Mouse (Mus musculus) kidney, postnatal 36 days (tissue): ENCODE data around the gene Tbc1d10a.
A peak's percentile ranks its signal among the peaks of the same experiment; 100 is the strongest.

Experiments
- DNase-seq, 2 experiments: peaks; one replicate each; pipeline ENCODE4 v3.0.0; 2021 to 2022; ENCODE audit warnings: mixed read lengths in 2 of 2

The Tbc1d10a gene

DNA sequence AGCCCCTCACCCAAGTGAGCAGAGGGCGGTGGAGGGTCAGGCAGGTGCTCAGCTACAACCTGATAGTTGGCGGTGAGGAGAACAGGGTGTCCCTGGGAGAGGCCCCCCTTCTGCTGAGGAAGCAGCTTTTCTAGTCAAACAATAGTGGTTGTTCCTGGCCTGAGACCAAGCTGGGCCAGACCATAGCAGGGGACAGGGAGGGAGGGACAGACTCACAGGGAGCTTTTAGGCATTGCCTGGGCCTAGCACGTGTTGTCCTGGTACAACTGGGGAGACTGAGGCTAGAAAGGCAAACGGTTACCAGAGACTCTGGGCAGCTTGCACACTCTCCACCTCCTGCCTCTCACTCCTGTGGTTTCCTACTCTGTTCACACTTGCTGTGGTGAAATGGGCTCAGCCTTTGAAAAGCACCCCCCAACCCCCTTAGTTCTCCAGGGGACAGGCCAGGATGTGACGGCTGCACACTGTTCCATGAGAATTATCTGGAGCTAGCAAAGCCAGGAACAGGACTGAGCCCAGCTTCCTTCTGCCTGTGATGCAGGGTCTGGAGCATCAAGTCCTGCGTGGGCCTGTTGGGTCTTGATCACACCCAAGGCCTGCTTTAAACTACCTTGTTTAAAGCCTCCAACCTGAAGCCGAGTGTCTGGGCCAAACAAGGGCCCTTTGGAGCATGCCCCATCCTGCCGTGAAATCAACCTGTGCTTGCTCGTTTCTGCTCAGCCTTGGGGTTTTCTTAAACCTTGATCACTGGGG lies 29.8 kb downstream of the Tbc1d10a start:
- DNase-seq: peak; percentile 84 to 91

DNA sequence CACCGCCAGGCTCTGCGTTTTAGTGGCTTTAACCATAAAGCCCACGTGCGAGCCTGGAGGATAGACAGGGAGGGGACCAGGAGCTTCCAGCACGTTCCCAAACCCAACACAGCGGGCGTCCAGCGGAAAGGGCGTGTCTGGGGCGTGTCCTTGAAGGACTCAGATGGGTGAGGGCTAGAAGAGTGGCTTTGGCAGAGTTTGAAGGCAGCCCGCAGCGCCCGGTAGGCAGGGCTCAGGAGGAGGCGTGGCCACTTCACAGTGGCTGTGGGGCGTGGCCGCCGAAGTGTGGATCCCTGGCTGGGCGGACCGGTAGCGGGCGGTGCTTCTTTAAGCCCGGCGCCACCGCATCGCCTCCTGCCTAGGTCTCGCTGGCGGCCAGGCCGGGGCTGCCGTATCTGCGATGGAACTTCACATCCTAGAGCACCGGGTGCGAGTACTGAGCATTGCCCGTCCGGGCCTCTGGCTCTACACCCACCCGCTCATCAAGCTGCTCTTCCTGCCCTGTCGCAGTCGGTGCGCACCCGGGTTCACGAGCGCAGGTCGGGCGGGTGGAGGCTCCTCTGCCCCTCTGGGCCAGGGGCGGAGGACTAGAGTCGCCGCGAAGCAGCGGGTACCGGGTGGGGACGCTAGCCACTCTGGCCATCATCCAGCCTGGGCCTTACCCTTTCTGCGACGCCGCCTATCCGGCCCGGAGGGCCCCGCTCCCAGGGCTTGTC lies 31.5 kb downstream of the Tbc1d10a start, which contains the start of gene Castor1:
Castor1 (plus strand) TSS at position 312 of the 716 bp plus-strand sequence.
- DNase-seq: peak; percentile 98 to 99

DNA sequence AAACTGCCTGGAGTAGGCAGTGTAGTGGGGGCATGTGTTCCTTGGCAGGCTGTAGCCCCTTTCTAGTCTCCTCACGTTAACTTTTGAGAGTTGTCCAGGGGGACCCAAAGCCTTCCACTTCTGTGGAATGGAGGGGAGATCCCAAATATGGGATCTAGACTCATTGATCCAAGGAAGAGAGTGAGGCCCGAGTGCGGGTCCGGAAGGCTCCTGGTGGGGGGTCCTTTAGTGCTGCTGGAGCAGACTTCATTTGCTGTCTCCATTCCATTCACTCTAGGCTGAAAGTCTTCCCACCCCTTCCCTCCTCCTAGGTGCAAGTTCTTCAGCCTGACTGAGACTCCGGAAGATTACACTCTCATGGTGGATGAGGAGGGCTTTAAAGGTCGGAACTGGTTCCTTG lies 32.0 kb downstream of the Tbc1d10a start:
- DNase-seq: no peak

DNA sequence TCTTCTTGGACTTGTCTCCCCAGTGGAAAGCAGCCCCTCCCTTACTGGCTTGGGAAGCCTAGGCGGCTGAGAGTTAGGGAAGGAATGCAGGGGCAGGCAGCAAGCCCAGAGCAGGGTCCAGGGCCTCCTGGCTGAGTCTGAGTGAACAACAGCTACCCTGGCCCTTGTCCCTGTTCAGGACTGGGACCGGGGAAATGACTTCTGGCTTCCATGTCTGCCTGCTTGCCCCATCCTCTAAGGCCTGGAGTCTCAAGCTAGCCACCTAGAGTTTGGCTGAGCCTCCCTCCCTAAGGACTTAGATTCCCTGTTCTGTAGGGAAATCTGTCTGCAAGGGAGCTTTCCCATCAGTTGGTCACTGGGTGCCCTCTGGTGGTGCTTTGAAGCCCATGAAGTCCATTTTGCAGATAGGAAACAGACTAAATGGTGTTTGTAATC lies 32.7 kb downstream of the Tbc1d10a start:
- DNase-seq: peak; percentile 91 to 92

DNA sequence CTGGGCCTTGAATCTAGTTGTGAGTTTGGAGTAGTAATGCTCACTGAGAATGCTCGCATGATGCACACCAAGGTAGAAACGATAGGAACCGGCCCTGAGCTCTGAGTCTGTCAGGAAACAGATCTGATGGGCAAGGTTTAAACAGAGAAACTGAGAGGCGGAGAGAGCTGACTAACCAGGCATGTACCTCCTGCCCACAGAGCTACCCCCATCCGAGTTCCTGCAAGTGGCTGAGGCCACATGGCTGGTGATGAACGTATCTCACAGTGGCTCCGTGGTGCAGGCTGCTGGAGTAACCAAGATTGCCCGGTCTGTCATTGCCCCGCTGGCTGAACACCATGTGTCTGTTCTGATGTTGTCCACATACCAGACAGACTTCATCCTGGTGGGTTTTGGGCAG lies 33.3 kb downstream of the Tbc1d10a start:
- no peak for DNase-seq

DNA sequence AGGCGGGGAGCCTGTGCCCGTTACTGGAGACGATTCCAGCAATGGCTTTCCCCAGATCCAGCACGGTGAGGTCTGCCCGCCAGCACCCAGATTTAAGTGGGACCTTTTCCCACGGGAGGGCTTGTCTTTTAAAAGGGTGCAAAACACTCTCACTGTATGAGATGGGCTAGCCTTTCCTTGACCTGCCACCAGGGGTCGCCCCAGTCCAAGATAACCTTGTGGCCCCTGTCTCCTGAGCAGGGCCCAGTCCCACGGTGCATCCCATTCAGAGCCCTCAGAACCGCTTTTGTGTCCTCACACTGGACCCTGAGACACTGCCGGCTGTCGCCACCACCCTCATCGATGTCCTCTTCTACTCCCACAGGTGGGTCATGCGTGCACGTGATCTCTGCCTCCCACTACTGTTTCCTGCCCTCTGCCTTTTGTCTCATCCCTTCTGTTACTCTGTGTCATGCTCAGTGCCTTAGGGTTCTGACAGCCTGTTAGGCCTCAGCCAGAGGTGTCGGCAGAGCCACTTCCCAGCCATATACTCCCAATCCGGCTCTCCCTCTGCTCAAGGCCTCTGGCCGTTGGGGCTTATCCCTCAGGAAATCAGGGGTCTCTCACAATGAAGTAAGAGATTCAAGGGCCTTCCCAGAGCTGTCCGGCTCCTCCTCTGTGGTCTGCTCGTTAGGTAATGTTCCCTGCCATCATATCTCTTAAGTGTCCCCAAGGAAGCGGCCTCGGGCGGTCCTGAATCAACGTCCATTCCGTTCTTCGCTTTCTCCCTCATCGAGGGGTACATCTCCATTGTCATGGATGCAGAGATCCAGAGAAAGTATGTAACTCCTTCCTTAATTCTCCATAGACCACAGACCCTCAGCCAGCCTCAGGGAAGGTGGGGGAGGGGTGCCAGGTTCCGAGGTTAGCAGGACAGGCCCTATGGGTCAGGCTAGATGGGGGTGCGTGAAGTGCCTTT lies 34.1 kb downstream of the Tbc1d10a start:
- DNase-seq: peak; percentile 75 to 92

DNA sequence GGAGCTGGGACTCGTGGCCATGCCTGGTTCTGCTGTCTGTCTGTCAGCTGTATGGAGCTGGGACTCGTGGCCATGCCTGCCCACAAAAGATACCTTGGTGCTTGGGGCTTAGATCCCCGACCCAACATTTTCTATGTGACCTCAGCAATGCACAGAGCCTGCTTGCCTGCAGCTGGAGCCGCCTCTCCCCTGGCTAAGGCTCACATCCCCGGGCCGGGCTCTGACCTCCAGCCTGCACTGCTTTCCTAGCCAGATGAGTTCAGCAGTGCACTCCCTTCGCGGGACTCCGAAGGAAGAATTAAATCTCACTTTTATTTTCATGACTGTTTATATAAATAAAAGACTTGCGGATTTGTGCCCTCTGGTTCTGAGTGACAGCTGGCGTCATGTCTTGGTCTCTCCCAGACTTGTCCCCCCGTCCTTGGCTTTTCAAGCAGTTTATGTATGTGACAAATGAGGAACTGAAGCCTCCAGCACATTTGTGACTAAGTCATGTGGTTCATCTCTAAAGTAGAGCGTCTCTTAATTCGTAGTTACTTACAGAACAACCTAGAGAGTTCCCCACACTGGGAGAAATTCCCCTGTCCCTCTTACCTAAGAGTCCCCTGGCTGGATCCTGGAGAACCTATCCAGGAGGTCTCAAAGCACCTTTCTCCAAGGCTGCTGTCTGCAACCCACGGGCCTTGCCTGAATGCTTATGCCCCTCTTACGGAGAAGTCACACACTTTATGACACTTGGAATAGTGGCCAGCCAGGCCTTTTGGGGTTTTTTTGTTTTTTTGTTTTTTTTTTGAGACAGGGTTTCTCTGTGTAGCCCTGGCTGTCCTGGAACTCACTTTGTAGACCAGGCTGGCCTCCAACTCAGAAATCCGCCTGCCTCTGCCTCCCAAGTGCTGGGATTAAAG lies 35.7 kb downstream of the Tbc1d10a start:
- no peak for DNase-seq

DNA sequence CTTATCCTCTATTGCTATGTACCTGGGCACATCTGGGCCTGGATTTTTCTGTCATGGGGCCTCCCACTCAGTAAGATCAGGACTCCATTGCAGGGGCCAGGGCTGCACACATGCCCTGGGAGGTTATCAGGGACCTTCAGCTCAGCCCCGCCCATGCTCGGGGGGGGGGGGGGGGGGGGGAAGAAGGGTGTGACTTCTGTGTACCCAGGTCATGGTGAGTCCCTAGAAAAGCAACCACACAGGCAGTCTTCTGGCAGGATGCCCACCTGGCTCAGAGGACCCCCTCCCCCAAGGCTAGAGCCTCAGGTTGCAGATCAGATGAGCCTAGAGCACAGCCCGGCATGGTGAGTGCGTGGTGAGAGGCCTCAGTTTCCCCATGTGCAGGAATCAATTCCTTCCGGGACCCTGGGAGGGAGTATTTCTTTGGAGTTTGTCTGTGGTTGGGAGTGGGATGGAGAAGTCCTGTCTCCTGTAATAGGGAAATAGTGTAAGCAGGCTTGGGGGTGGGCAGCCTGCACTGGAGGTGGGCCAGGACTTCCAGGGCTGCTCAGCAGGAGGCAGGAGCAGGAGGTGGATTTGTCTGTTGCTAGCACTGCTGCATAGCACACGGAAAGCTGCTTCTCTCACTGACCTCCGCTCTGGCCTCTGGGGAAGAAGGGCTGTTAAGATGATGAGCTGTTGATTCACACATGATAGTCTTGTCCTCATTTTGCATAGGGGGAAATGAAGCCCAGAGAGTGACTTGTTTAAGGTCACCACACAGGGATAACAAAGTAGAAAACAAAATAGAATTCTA lies 37.0 kb downstream of the Tbc1d10a start:
- DNase-seq: no peak

DNA sequence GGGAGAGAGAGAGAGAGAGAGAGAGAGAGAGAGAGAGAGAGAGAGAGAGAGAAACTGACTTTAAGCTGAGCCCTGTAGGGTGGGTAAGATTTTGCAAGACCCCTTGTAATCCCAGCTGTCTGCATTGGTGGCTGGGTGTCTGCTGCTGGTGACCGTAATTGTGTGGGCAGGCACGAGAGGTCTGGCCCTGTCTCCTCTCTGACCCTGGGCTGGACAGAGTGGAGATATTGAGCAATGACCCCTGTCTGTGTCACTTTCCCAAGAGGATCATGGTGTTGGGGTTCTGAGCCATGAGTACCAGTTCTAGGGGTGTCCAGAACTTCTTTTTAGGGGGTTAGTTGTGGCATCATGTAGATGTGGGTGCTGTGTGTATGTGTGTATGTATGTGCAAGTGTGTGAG lies 37.6 kb downstream of the Tbc1d10a start:
- DNase-seq: no peak

DNA sequence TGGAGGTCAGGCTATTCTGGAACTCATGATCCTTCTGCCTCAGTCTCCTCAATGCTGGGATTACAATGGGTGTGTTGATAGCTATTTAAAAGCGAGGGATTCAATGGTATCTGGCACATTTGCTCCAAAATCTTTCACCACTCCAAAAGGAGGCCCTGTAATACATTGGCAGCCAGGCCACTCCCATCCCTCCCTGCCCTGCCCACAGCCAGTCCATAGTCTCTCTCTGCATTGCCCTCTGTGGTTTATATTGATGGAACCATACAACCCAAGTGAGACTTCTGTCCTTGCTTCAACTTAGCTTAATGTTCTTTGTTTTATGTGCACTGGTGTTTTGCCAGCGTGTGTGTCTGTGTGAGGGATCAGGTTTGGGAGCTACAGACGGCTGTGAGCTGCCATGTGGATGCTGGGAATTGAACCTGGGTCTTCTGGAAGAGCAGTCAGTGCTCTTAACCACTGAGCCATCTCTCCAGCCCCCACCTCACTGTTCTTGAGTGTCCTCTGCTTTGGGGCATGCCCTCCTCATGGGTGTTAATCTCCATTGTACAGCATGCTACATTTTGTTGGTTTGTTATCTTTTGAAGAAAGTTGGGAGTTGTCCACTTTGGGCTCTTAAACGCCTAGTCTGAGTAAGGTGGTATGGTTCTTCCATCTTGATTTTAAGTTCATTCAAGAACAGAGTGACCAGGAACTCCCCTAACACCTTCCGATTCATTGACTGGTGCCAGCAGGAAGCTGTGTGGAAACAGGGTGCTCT lies 40.2 kb downstream of the Tbc1d10a start:
- no peak for DNase-seq

DNA sequence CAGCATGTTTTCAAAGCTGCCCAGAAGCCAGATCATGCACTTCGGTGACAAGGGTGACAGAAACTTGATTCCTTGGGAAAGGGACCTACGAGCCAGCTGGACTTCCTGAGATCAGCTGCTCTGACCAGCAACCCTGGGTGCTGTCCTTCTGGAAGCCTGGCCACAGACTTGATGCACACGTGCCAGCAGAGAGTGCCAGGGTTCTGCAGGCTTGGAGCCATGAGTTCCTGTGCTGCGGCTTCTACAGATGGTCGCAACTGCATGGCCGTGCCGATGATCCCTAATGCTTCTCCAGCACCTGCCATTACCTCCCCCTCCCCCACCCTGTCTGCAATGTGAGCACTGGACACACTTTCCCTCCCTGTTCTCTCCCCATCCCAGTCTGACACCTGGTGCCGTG lies 41.9 kb downstream of the Tbc1d10a start:
- peak in 1 of 2 experiments; percentile 50 for DNase-seq

DNA sequence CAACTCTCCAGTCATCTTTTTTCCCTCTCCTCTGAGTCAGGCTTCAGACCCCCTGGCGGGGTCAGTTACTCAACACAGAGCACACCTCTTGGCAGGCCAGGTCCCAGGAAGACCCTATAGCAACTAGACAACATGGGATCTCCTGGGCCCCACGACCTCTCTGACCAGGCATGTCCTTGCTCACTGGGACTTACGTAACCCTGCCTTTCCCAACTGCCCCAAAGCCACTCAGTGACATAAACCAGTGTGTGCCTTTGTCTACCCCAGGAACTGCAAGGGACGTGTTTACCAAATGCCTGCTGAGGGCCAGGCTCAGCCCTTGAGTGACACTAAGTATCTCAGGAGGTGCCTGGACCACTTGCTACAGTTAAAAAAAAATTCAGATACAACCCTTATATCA lies 43.3 kb downstream of the Tbc1d10a start:
- no peak for DNase-seq

DNA sequence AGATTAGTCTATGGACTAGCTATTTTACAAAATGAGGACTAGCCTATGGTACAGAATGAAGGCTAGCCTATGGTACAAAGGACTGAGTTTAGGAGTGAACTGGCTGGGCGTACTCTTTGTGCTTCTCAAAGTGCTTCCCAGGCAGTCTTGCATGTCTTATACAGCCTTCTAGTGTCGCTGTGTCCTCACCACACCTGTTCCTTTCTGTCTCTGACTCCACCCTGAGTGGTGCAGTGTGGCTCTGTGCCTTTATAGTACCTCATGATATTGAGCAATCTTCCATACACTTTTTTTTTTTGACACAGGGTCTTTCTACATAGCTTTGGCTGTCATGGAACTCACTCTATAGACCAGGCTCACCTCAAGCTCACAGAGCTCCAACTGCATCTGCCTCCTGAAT lies 44.8 kb downstream of the Tbc1d10a start:
- DNase-seq: no peak

DNA sequence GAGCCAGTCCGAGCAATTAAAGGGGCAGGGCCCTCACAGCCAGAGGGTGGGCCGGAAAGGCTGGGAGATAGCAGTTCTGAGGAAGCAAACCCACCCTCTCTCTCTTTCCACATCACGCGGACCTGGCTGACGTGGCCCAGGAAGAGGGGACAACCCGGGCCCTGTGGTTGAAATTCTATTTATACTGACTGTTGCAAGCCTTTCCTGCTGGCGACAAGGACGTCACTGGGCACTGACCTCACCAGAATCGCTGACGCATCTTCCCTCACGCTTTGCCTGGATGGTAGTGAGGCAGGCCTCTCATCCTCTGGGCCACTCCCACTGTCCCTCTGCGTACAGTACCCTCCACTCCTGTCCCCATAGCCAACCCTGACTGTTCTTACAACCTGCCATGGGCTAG lies 46.1 kb downstream of the Tbc1d10a start:
- DNase-seq: no peak

DNA sequence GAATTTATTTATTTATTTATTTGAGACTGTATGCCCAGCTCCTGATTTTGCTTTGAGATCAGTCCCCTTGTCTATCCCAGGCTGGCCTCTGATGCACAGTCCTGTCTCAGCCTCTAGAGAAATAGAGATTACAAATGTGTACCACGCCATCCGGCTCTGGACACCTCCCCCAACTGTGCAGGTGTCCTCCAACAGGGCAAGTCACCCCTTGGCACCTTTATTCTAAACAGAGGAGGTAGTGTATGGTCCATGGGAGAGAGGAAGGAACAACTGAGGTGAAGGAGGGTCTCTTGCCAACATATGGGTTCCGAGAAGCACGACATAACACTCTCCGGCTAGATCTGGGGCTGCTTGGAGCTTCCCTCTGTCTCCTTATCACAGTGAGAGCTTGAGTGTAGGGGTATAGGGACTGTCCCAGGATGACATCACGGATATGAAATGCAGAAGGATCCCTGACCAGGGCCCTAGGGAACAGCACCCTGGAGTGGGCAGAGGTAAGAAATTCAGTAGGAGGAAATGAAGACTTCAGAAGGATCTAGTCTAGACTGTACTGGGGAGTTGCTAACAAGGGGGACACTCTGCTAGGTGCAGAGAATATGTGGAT lies 48.6 kb downstream of the Tbc1d10a start:
- DNase-seq: no peak

DNA sequence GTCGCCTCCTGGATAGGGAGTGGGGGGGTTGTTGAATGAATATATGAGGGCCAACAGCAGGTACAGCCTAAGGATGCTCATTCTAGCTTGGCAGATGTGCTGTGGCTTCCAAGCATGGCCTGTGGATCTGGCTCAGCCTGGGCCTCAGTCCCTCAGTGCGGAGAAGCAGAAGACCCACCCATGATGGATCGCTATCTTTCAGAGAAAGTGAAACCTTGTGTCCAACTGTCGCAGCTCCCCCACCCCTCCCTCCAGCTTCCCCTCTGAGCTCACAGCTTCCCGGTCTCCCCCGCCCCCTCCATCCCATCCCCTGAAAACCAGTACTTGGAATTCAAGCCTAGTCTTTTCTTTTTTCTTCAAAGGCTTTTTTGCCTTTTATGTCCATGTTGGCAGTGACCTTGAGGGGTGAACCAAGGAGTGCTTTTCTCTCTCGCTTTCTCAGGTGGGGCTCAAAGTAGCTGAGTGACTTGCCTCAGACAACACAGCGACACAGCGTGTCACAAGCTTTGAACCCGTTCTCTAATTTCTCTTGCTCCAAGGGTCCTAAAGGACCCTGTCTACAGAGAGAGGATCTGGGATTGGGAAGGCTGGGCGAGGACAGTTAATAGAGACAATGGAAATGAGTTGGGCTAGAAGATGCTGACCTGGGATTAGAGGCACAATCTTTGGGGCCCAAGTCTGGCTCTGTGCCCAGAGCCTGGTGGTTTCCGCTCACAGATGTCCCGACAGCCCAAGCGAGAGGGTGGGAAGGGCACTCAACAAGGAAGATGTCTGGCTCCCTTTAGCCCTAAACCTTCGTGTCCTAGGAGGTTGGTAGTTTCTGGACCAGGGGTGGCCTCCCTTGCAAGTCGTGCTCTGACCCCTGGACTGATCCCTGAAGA lies 49.3 kb downstream of the Tbc1d10a start, which contains the start of gene Osm:
Osm (plus strand) TSS at position 756 of the 881 bp plus-strand sequence.
- peak in 1 of 2 experiments; percentile 26 for DNase-seq

DNA sequence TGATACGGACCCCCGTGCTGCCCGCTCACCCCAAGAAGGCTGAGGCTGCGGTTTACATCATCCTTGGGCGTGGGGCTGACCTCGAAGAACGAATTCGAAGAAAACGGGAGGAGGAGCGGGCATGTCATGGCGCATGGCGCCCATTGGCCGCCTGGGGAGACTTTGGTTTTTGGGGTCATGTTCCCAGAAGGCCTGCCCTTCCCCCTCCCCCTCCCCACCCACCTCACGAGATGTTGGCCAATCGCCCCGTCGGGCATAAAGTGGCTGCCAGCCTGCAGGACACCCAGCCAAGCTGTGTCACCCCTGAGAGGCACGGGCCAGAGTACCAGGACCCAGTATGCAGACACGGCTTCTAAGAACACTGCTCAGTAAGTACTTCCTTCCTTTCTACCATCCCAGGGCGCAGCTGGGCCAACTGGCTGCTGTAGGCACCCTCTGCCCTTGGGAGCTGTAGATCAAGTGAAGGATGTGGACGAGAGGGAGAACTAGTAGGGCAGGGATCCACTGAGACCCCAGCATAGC lies 50.0 kb downstream of the Tbc1d10a start:
- no peak for DNase-seq

DNA sequence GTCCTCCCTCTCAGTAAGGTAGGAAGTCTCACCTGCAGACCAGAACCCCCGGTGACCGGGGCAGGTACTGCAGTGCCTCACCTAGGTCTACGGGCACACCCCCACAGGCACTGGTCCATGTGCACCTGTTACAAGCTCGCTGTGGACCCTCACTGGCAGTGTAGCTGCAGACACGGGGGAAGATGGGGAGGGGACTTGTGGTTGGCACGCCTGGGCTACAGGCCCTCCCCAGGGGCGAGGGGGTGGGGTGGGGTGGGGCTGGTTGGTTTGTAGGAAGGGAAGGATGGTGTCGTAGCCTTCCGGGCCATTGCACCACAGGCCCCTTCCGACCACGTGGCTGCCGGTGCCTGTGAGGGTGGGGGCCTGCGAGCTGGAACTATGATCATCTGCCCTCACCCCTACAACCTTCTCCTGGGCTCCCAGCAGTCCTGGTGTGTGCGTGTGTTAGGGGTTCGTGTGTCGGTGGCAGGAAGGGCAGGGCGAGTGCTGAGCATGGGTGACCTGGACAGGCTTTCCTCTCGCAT lies 50.9 kb downstream of the Tbc1d10a start:
- peak in 1 of 2 experiments; percentile 40 for DNase-seq
